Mouse (Mus musculus): ENCODE measurements around the gene Clk4. TPM values are rescaled to one million over a fixed set of nuclear protein-coding genes. Genes with fewer than 3 reads are reported as not detected.

The Clk4 gene
- 62.5 and 73.7 TPM in 2 replicates for total RNA-seq (2012; rRNA removed)

DNA sequence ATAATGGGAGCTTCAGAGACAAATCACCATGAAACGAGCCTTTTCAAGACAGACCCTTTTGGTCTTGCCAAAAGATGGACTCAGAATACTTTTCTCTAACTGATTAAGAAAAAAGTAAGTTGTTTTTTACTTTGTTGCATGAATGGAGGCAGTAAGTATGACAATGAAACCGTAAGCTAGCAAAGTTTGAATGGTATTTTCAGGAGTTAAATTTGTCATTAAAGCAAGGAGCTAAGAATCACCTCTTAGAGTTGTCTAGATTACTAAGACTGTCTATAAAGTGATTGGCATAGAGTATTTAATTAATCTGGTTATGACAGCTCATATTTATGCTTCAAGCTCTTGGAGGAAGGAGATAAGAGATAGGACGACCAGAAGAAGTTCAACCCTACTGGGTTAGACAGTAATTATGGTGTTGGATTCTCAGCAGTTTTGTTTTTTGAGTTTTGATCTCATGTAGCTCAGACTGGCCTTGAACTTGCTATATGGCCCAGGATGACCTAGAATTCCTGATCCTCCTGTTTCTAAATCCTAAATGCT lies at the start of gene Clk4:
Clk4 (plus strand) TSS at position 51 of the 540 bp plus-strand sequence.
- in situ Hi-C loops (cut with MboI; ENCODE audit: low sequenced_read_pairs in 2 of 2, unreplicated experiment in 2 of 2): no loop called here
- H3K9ac ChIP-seq (ENCODE audit: insufficient read depth, low read depth, low read length, poor library complexity, severe bottlenecking): peak within 1 kb of the TSS; percentile 69

DNA sequence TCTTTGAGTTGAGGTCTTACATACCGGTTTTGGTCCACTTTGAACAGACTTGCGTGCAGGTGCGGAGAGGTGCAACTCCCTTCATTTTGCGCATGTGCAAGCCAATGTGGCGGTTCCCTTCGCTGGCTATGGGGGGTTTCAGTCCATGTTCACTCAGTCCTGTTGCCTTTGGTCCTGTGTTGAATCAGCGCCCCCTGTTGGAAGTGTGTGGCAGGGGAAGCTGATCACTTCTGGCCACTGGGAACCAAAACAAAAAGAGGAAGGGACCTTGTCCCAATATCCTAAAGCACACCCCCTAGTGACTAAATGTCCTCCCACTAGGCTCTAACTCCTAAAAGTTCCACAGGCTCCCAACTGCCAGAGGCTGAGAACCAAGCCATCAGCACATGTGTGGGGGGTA lies 47.5 kb upstream of the Clk4 start:
- peak; percentile 57 for DNase-seq (ENCODE audit: low read depth, low spot score)
- Histone ChIP-seq H3K36me3 (ENCODE audit: control insufficient read depth, insufficient read depth, low read length, poor library complexity, severe bottlenecking) (peaks cover 18% of the 10 kb centered on the region; the same call in 1 of the 2 replicates), H3K9ac (ENCODE audit: insufficient read depth, low read depth, low read length, poor library complexity, severe bottlenecking) (no peak overlapping the region; the same call in 1 of the 2 replicates), H3K4me1 (ENCODE audit: control insufficient read depth in 2 of 2, insufficient read depth in 2 of 2, low read length in 2 of 2, poor library complexity in 1 of 2) (peaks cover 2% of the 10 kb centered on the region in 2 experiments; a peak in 2 of 4 replicates), H3K27ac (ENCODE audit: insufficient read depth, low read depth, low read length, poor library complexity, severe bottlenecking) (no peak overlapping the region), H3K9me3 (ENCODE audit: control insufficient read depth, insufficient read depth, low read depth, low read length) (no peaks in the 10 kb centered on the region), H3K4me3 (ENCODE audit: insufficient read depth in 1 of 2, low read depth in 1 of 2, low read length in 2 of 2, poor library complexity in 1 of 2, severe bottlenecking in 1 of 2) (0 out of 4 replicates have a peak overlapping the region, but pooled peaks of 1 of the 2 experiments have one; percentile 1)
- TF ChIP-seq ZC3H11A (IDR thresholded peaks at IDR 0.05; ENCODE audit: borderline replicate concordance, low read depth, low read length) (no peak), HCFC1 (IDR thresholded peaks at IDR 0.05; ENCODE audit: borderline replicate concordance, insufficient read depth, low read length) (no peak), MAFK (IDR thresholded peaks at IDR 0.05; ENCODE audit: insufficient read depth, low read depth, low read length) (no peak), CHD2 (IDR thresholded peaks at IDR 0.05; ENCODE audit: low read depth, low read length) (no peak), ZNF384 (IDR thresholded peaks at IDR 0.05; ENCODE audit: low read depth, low read length) (no peak)
- in situ Hi-C loops (cut with MboI; ENCODE audit: low sequenced_read_pairs in 2 of 2, unreplicated experiment in 2 of 2): no loop called here

More for the DNA sequence above, at the start of gene Clk4:
- H3K27ac ChIP-seq (ENCODE audit: insufficient read depth, low read depth, low read length, poor library complexity, severe bottlenecking): 0 out of 2 replicates have a peak within 1 kb of the TSS, but pooled peaks have one; percentile 11
- no peak for DNase-seq (ENCODE audit: low read depth, low spot score)
- no peaks in the 10 kb centered on the region; the same call in none of the 2 replicates for H3K36me3 ChIP-seq (ENCODE audit: control insufficient read depth, insufficient read depth, low read length, poor library complexity, severe bottlenecking)
- H3K4me3 ChIP-seq (ENCODE audit: insufficient read depth in 1 of 2, low read depth in 1 of 2, low read length in 2 of 2, poor library complexity in 1 of 2, severe bottlenecking in 1 of 2): peak within 1 kb of the TSS; percentile 47 to 78
- H3K9me3 ChIP-seq (ENCODE audit: control insufficient read depth, insufficient read depth, low read depth, low read length): no peaks in the 10 kb centered on the region
- TF ChIP-seq MAFK (IDR thresholded peaks at IDR 0.05; ENCODE audit: insufficient read depth, low read depth, low read length) (no peak), ZNF384 (IDR thresholded peaks at IDR 0.05; ENCODE audit: low read depth, low read length) (no peak), ZC3H11A (IDR thresholded peaks at IDR 0.05; ENCODE audit: borderline replicate concordance, low read depth, low read length) (no peak), CHD2 (IDR thresholded peaks at IDR 0.05; ENCODE audit: low read depth, low read length) (no peak), HCFC1 (IDR thresholded peaks at IDR 0.05; ENCODE audit: borderline replicate concordance, insufficient read depth, low read length) (no peak)
- peaks cover 2 to 6% of the 10 kb centered on the region in 2 experiments for H3K4me1 ChIP-seq (ENCODE audit: control insufficient read depth in 2 of 2, insufficient read depth in 2 of 2, low read length in 2 of 2, poor library complexity in 1 of 2)

DNA sequence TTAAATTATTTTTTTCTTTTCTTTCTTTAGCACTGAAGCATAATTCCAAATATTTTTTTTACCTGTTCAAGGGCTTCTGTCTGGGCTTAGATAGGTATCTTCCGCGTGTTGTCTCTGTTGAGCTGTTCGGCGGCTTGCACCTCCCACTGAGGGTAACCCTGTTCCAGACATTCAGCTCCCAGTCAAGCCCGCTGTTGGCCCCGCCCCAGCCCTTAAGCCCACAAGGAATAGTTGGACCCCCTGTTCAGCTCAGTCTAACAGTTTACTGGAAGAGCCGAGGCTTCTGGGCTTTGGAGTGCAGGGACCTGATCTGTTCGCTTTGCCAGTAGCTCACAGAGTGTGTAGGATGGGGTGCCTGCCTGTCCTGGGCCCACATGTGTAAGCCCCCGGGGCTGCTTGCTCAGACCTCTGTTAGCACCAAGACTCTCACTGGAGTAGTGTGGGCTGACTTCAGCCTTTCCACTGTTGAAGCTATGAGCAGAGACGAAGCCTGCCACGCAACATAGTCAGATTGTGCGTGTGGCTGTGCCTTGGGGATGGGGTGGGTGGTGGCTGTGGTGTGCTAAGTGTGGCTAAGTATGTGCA lies 42.0 kb upstream of the Clk4 start:
- Histone ChIP-seq H3K4me3 (ENCODE audit: insufficient read depth in 1 of 2, low read depth in 1 of 2, low read length in 2 of 2, poor library complexity in 1 of 2, severe bottlenecking in 1 of 2) (peak overlapping the region; percentile 73 to 77), H3K36me3 (ENCODE audit: control insufficient read depth, insufficient read depth, low read length, poor library complexity, severe bottlenecking) (peaks cover 8% of the 10 kb centered on the region; the same call in 1 of the 2 replicates), H3K9me3 (ENCODE audit: control insufficient read depth, insufficient read depth, low read depth, low read length) (no peaks in the 10 kb centered on the region), H3K4me1 (ENCODE audit: control insufficient read depth in 2 of 2, insufficient read depth in 2 of 2, low read length in 2 of 2, poor library complexity in 1 of 2) (peaks cover 3 to 6% of the 10 kb centered on the region in 2 experiments; a peak in 3 of 4 replicates), H3K9ac (ENCODE audit: insufficient read depth, low read depth, low read length, poor library complexity, severe bottlenecking) (peak overlapping the region; percentile 85), H3K27ac (ENCODE audit: insufficient read depth, low read depth, low read length, poor library complexity, severe bottlenecking) (peak overlapping the region; percentile 34)
- TF ChIP-seq HCFC1 (IDR thresholded peaks at IDR 0.05; ENCODE audit: borderline replicate concordance, insufficient read depth, low read length) (0 out of 2 replicates have a peak, but pooled peaks have one; percentile 34), MAFK (IDR thresholded peaks at IDR 0.05; ENCODE audit: insufficient read depth, low read depth, low read length) (no peak)
- in situ Hi-C loops (cut with MboI; ENCODE audit: low sequenced_read_pairs in 2 of 2, unreplicated experiment in 2 of 2): no loop called here
- peak; percentile 55 for DNase-seq (ENCODE audit: low read depth, low spot score)

DNA sequence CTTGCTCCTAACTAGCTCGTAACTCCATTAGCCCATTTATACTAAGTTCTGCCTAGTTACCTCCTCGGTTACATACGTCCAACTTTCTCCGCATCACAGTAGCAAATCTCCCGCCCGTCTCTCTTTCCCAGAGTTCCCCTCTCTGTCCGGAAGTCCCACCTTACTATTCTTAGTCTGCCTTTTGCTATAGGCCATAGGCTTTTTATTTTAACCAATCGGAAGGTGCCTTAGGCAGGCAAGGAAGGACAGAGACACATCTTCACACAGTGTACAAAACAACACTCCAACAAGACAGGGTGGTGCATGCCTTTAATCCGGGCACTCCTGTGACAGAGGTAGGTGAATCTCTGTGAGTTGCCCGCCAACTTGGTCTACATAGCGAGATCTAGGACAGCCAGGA lies 41.2 kb upstream of the Clk4 start, which contains the start of gene Gm12569:
Gm12569 (plus strand) TSS at position 166 of the 400 bp plus-strand sequence.
- TF ChIP-seq MAFK (IDR thresholded peaks at IDR 0.05; ENCODE audit: insufficient read depth, low read depth, low read length) (no peak), CHD2 (IDR thresholded peaks at IDR 0.05; ENCODE audit: low read depth, low read length) (peak; percentile 53; the same call in 1 of the 2 replicates)
- in situ Hi-C loops (cut with MboI; ENCODE audit: low sequenced_read_pairs in 2 of 2, unreplicated experiment in 2 of 2): no loop called here
- H3K4me1 ChIP-seq (ENCODE audit: control insufficient read depth in 2 of 2, insufficient read depth in 2 of 2, low read length in 2 of 2, poor library complexity in 1 of 2): peaks cover 3 to 6% of the 10 kb centered on the region in 2 experiments; a peak in 3 of 4 replicates
- no peaks in the 10 kb centered on the region for H3K9me3 ChIP-seq (ENCODE audit: control insufficient read depth, insufficient read depth, low read depth, low read length)
- peaks cover 8% of the 10 kb centered on the region; the same call in 1 of the 2 replicates for H3K36me3 ChIP-seq (ENCODE audit: control insufficient read depth, insufficient read depth, low read length, poor library complexity, severe bottlenecking)
- peak within 1 kb of the TSS; percentile 34 for H3K27ac ChIP-seq (ENCODE audit: insufficient read depth, low read depth, low read length, poor library complexity, severe bottlenecking)
- peak within 1 kb of the TSS; percentile 85 for H3K9ac ChIP-seq (ENCODE audit: insufficient read depth, low read depth, low read length, poor library complexity, severe bottlenecking)
- peak; percentile 73 for DNase-seq (ENCODE audit: low read depth, low spot score)
- H3K4me3 ChIP-seq (ENCODE audit: insufficient read depth in 1 of 2, low read depth in 1 of 2, low read length in 2 of 2, poor library complexity in 1 of 2, severe bottlenecking in 1 of 2): peak within 1 kb of the TSS; percentile 73 to 77

All from ES-E14 (cell line).